Mouse (Mus musculus) right cerebral cortex, postnatal 36 days (tissue): ENCODE measurements around the gene Sox5.

Experiments
- DNase-seq, 2 experiments: peaks; one replicate each; pipeline ENCODE4 v3.0.0; 2022; ENCODE audit warnings: low spot score in 2 of 2, mixed read lengths in 1 of 2

Sox5 gene

DNA sequence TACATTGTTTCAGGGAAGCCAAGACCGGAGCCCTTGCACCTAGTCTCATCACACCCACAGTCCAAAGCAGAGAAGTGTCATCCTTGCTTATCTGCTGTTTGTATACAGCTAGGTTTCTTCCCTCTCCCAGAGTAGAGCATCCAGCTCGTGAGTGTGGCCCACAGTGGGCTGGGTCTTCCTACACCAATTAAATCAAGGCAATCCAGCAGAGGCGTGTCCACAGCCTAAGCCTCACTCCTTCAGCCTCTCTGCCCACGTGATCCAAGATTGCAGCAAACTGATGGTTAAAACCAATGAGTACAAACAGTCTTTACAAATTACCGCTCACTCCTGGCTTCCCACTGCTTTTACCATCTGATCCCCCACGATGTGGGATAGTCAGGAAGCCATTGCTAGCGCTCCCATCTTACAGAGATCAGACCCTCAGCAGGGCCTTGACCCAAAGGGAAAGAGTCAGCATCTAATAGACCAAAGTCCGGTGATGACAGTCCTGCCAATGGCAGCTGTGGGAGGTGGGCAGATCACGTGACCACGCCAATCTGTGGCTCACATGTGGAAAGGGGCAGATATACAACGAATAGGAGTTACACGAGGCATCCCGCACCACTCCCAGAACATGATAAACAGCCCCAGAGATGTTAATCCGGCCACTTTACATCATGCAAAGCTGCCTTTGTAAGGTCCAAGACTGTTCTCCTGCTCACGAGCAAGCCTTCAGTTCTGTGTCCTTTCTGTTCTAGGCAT, 9.4 kb downstream of the Sox5 start:
- DNase-seq = no peak

DNA sequence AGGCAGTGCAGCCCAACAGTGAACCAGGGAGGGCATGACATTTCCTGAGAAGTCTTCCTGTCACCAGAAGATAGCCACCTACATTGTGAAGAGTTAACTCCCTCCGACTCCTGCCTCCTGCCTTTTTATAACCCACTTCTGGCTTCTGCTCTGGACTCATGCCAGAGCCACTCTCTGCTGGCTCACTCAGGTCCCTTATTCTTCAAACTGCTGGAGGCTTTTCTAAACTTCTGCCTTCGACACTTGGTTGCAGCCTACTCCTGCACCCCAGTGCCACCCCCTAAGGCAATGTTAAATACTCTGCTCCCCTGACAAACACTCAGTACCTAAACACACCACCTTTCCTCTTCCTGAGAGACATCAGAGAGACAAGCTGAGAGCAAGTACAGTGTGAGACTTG, 12.7 kb downstream of the Sox5 start:
- no peak for DNase-seq

DNA sequence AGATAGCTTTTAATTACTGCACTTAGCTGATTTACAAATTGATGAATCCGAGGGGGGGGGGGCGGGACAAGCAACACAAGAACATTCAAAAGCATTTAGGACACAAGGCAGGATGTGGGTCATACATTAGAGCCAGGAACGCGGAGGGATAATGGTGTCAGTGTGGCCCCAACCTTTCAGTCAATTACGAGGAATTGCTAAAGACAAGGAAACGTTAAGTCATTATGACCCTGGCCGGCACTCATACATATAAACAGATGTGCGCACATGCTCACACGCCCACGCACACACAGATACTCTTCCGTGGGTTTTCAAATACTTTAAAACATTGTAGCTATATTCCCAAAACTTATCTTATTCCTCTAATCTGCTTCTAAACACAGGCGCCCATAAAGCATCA, 19.9 kb downstream of the Sox5 start:
- DNase-seq = no peak

DNA sequence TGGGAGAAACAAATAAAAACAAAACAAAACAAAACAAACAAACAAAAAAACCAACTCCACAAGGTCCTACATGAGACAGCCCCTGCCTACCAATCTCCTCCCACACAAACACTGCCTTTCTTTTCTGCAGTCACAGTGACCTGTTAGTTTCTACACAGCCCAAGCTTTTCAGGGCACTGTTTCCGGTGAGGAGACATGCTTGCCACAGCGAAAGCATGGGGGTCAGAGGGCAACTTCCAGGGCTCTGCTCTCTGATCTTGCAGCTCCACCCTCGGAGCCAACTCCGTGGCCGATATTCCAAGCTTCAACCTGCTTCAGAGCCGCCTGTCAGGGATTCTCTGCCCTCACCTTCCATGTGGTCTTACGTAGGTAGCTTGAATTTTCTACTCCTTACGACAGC, 22.6 kb downstream of the Sox5 start:
- no peak for DNase-seq

DNA sequence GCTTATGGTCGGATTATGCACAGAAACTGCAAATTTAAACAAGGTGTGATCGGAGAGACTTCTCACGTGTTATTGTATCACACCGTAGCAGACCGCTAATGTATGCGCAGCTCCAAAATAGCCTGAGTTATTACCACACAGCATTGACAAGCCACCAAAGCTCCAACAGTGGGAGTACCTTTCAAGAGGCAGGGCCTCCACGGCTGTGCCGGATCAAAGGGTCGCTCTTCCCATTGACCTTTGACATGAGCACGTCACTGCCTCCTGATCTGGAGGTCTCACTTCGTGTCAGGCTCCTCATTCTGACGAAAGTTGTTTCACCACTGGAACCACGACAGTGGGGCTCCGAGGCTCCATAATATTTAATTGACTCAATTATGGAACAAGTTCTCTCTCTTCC, 24.4 kb downstream of the Sox5 start:
- DNase-seq = no peak

DNA sequence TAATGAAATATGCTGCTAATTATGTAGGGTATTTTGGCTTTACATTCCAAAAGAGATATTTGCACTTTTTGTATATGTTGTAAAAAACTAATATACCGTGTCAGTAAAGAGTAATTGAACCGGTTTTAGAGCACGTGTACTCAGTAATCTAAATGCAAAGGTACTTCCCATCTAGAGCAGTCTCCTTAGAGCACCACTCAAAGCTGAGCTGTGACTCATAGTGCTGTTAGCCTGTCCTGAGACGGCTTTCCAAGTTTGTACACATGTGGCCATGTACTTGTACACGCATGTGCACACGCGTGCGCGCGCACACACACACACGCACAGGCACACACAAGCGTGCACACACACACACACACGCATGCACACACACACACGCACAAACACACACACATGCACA, 25.3 kb downstream of the Sox5 start:
- DNase-seq = no peak

DNA sequence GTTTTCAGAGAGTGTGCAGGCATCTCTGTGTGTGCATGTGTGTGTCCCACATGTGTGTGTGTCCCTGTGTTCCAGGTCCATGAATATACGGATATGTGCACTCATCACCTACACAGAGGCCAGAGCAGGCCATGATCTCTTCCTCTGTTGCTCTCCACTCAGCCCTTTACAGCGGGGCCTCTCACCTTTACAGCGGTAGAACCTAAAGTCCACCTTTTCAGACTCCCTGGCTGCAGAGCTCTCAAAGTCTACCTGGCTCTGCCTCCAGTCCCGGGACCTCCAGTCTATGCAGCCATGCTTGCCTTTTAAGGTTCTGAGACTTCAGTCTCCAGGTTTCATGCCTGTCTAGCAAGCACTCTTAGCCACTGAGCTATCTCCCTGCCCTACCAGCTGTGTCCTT, 26.5 kb downstream of the Sox5 start:
- DNase-seq = no peak

DNA sequence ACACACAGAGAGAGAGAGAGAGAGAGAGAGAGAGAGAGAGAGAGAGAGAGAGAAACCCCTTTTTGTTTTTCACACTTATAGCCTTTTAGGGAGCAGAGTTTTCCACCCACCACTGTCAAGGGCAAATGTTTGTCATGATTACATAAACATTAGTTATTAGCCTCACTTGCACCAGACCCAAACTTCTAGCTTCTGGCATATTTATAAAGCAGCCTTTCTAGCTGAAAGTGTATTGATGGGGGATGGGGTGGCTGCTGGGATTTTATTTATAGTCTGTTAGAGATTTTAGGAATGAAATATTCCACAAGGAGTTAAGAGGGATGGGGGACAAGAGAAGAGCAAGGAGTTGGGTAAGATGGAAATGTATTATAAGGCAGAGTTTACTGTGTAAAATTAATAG, 27.4 kb downstream of the Sox5 start:
- no peak for DNase-seq

DNA sequence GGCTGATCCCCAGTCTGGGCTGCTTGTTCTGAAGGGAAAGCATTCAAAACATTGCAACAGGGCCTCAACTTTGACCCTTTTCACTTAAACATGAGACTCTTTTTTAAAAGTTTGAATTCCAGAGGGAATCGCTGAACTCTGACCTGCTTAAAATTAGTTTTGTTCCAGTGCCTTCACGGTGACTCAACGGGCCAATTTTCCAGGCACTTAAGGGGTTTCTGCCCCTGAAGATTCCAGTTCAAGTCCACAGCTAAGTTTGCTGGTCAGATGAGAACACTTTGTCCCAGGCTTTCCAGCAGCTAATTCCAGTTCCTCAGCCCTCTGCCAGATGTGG, 27.8 kb downstream of the Sox5 start:
- DNase-seq = no peak

DNA sequence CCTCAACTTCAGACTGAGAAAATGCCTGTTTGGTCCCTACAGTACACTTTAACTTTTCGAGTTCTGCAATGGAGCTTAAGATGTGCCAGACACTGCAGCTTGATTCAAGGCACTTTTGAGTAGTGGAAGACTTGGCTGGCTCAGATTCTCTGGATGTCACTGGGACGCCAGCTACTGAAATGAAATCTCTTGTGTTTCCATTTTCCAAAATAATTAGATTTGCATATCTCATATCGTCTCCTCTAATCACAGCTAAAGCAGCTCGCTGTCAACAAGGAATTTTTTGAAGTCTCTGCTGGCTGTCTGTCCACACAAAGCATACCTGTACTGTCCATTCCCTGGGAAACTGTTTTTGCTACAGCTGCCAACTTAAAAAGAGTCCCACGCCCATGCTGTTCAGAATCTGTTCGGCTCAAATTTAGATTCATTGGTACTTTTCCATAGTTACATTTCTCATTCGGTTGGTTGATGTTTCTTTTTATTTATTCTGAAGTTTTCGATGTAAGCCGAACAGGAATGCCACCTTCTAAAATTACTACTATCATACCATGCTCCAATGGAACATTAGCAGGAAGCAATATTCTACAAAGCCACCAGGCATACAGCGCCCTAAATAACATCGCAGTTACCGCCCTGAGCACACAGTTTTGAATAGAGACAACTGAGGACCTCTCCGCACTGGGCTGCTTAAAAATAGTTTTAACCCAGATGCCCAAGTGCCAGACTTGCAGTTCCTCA, 28.4 kb downstream of the Sox5 start:
- peak; percentile 14 to 23 for DNase-seq

DNA sequence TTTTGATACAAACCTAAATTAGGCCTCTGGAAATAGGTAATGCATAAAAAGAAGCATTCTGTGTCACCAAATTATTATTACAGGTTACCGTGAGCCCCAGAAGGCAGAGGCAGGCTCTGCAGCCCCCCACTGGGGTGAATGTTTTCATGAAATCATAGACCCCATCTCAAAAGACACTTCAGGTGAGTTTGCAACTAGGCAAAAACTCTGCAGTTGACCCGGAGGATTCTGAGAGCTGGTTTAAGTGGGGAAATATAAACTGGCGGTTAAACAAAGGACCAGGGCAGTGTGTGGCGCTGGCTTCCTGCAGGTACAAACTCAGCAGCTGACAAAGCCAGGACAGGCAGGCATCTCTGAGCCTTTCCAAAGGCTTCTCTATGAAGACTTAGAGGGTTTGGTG, 30.2 kb downstream of the Sox5 start:
- no peak for DNase-seq

DNA sequence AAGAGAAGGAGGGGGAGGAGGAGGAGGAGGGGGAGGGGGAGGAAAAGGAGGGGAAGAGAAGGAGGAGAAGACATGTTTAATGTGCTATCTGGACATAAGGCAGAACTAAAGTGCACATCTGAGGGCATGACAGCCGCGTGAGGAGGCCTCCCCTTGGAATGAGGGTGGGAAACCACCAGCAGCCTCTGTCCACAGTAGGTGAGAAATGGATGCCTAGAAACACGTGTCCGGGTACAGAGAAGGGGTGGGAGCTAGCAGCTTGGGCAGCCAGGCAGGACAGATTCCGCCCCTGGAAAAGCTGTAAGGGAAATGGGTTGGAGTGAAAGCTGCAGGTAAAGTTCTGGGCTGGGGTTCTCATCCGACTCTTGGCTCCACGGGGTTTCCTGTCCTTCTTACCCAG, 31.6 kb downstream of the Sox5 start:
- DNase-seq = no peak

DNA sequence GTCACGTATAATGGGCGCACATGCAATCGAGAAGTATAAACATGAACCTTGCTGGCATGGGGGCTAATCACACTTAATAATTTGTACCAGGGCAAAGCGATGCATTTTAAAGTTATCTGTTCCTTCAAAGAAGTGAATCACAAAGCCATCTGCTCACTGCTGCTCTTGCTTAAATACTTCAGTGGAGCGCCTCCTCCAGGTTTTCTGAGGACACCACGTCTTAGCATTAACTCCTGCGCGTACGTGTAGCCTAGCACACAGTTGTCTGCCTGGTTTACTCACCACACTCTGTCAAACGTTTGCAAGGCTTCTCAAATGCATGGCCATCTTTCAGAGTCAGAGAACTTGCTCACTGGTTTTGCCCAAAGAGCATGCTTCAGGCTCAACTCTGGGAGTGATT, 35.3 kb downstream of the Sox5 start:
- DNase-seq = no peak

DNA sequence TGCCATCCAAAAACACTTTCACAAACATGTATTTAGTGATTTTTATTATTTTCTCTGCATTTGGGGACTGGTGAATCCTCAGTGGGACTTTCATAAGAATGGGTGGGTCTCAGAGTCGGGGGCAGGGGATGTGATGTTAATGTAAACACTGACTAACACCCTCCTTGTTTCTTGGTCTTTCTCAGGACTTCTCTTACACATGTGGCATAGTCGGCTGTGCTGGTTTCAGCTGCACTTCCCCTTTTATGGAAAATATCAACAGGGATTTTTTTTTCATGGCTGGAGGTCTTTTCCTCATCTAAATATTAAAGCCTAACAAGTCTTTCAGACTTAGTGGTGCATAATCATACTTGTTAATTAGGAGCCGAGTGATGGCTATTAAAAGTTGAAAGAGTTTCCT, 39.2 kb downstream of the Sox5 start:
- DNase-seq = no peak

DNA sequence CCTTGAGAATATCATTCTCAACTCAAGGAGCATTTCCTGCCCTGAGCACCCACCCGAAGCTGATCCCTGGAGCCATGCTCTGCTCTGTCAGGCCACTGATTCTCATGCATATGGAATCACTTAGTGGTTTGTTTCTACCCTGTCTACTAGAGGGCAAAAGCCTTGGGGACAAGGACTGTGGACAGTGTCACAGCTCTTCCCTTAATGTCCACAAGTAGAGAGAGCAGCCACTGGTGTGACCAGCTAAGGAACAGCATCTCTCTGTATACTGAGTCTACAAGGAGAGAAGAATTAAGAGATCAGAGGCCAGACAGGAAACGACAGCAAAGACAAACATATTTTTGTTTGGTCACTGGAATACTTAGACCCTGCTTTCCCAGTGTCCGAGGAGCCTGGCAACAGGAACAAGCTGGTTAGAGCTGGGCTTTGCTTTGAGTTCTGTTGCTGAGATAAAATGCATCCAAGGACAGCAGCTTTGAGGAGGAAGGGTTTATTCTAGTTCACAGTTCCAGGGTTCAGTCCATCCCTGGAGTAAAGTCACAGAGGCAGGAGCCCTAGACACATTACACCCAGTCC, 40.6 kb downstream of the Sox5 start:
- no peak for DNase-seq

DNA sequence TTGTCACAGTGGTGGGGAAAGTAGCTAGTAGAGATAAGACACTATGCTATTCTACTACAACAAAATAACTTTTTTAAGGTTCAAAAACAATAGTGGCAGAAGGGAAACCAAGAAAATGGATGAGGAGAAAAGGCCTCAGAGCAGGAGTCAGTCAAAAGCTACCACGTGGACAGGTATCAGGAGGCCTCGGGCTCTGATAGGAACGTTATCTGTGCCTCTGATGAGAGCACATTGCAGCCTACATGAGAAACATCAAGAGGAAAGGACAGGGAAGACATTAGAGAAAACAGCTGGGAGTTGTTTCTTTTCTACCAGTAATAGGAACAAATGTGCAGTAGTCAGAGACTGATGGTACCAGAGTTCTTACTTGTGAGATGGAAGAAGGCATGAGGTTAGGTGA, 41.4 kb downstream of the Sox5 start:
- DNase-seq = no peak

DNA sequence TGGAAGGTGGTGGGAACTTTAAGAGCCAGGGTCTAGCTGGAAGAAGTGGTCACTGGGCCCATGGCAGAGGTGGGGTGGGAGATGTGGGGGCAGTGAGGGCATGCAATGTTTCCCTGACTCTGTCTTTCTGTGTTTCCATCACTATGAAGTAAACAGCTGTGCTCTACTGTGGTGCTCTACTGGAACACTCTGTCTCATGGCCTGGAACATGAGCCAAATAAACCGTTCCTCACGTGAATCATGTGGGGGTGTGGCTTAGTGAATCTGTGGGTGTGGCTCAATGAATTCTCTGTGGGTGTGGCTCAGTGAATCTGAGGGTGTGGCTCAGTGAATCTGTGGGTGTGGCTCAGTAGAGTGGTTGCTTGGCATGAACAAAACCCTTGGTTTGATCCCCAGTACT, 42.0 kb downstream of the Sox5 start:
- no peak for DNase-seq

DNA sequence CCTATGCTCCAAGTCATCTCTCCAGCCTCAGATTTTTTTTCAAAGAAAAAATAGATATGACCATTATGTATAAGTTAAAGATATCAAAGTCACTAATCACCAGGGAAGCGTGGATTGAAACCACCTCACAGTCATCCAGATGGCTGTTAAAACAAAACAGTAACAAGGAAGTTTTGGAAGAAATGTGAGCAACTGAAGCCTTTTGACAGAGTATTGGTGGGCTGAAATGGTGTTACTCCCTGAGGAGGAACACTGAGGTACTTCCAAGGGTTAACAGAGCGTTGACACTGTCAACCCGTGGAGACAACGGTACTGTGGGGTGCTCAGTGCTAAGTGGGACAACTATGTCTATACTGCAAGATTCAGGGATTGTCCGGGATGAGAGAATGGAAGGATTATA, 44.0 kb downstream of the Sox5 start:
- DNase-seq = no peak

DNA sequence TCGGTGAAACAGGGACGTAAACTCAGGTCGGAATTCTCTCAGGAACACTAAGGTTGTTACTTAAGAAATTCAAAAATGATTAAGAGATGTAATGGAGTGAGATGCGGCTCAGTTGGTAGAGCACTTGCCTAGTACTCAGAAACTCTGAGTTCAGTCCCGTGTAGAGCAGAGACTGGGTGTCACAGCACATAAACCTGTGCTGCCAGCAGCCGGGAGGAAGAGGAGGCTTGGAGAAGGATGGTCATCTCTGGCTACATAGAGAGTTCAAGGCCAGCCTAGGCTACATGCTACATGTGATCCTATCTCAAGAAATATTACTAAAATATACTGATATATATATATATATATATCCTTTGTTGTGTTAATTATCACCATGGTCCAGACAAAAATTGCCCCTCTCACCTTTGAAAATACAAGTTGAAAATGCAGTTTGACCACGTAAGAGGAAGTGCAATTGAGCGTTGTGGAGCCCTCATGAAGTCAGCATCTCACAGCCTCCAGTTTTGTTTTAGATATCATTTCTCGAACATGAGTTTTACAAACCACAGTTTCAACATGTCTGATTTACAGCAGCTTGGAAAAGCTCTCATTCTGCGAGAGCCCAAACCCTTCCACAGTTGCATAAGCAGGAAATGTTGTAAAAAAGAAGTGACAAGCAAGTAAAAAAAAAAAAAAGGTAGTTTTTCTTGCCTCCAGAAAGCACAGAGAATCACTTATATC, 50.4 kb downstream of the Sox5 start:
- no peak for DNase-seq

DNA sequence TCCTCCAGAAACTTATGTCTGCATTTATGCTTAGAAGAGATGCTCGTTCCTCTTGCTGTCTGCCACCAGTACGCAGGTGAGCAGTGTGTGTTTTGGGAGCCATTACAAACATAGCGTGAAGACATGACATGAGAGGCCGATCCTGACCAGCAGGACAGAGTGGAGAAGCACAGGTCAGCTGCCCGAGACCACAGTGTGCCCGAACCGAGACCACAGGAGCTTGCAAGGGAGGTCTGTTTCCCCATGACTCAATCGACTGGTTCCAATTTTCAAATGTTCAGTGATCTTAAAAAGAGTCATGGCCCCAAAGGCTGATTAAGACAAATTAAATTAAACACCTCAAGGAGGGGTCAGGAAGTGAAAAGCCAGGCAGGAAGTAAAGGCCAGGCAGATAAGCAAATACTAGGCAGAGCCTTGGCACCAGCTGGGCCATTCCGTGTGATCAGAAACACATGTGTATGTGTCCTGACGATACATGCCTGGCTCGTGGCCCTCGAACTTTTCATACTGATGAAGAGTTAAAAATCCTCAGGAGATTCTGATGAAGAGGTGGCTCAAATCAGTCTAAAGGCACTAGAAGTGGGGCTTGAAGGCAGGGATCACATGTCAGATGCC, 58.1 kb downstream of the Sox5 start:
- no peak for DNase-seq

DNA sequence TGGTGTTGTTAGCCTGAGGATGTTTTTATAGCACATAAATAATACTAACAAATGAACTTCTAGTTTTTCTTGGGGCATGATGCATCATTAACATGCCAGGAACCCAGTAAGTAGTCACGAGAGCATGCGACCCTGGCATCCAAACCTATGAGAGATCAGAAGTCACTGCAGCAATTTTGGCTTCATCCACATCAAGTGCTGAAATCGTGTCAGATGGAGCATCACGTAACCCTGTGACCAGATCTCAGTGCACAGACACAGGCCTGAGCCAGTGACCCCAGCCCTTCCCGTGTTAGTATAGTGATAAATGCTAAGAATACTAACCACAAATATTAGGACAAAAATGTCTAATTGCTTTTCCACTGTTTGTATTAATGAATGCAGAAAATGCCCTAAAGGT, 58.8 kb downstream of the Sox5 start:
- DNase-seq = no peak

DNA sequence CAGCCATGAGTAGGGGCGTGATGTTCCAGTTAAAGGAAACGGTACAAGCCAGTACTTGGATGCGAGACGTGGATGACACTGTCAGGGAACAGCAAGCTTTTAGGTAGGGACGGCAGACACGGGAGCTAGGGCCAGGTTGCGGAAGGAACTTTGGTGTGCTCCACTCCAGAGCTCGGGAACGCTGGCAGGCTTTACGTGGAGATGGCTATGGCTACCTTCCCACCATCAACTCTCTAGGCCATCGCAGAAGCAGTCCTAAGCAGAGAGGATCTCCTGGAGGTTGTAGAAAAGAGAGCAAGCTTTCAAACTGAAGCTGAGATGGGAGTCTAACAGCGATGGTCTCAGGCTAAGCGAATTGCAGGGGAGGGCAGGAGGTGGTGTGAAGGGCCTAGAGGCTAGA, 60.9 kb downstream of the Sox5 start:
- no peak for DNase-seq
